Mouse (Mus musculus) lung, adult 2 months (tissue): Measurements from ENCODE around the gene Sbno2. TPM values are rescaled to one million over a fixed set of nuclear protein-coding genes. Genes with fewer than 3 reads are reported as not detected.

ENCODE experiments used
- DNase-seq: peaks from one replicate; pipeline ENCODE4 v3.0.0; 2022
- H3K4me1 ChIP-seq: fragments of 200-500 bp; 2 replicates; pipeline ENCODE4 v1.6.1; 2011; ENCODE audit warnings: low read length; ENCODE audit not compliant: control insufficient read depth, insufficient read depth
- H3K4me3 ChIP-seq: fragments of 200-500 bp; replicated peaks from 2 replicates; pipeline ENCODE3; 2011; ENCODE audit warnings: low read depth, mild to moderate bottlenecking, control low read depth, low read length; ENCODE audit errors: extremely low read depth
- CTCF ChIP-seq: fragments of 200-500 bp; IDR thresholded peaks from 2 replicates; pipeline ENCODE4 v1.5.1; 2011; ENCODE audit warnings: mild to moderate bottlenecking, low read length, control low read depth; ENCODE audit not compliant: insufficient read depth
- POLR2A ChIP-seq: fragments of 200-500 bp; IDR thresholded peaks from 2 replicates; pipeline ENCODE4 v1.6.1; 2011; ENCODE audit warnings: low read depth, mild to moderate bottlenecking, control low read depth, low read length, borderline replicate concordance; ENCODE audit errors: extremely low read depth
- WGBS: fragments of 180-500 bp; shearing (Covaris S2); methylation state at CpG from one replicate; pipeline ENCODE4 v1.1.7; 2018; 5-methylcytosine and 5-hydroxymethylcytosine counted together
- polyA plus RNA-seq: library from polyadenylated mRNA; depleted of rRNA; stranded (reverse); fragments of >200 nt; gene quantifications from 2 replicates; pipeline ENCODE4 v1.2.3, GENCODE M21; 2012

Gene Sbno2
- polyA plus RNA-seq, 1 experiment: 85.8 TPM

DNA sequence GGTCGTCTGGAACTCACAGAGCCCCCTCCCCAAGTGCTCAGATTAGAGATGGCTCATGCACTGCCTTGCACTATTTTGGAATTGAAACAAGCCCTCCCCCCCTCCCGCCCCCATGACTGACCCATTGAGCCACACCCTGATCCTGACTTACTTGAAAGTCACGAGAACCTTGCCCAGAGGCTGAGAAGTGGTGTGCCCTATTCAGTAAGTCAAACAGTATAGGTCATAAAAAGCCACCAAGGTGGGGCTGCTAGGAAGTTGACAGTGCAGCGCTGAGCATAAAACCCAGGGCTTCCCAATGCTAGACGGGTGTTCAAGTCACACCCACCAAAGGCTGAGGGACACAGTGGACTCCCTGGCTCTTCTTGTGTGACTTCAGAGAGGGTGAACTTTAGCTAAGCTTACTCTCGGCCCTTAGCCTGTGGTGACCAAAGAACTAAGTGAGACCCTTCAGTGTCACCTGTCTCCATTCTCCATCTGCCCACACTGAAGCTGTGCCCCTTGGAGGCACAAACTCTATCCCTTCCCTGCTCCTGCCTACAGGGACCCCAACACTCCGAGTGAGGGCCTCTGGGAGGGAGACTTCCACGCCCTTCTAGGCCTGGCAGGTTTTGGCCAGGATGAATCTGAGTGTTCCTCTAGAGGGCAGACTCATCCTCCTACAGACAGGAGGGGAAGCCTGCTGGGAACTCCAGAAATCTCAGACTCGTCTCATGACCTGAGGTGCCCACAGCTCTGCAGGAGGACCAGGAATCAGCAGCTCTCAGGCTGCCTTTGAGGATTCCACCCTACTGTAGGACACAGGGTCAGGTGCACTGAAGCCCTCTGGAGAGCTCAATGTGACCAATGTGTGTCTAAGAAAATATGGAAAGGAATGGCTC lies 71.6 kb downstream of the Sbno2 start:
- 12% methylated on average over 9 of the region's 9 CpGs for WGBS
- peak; percentile 61 for DNase-seq

DNA sequence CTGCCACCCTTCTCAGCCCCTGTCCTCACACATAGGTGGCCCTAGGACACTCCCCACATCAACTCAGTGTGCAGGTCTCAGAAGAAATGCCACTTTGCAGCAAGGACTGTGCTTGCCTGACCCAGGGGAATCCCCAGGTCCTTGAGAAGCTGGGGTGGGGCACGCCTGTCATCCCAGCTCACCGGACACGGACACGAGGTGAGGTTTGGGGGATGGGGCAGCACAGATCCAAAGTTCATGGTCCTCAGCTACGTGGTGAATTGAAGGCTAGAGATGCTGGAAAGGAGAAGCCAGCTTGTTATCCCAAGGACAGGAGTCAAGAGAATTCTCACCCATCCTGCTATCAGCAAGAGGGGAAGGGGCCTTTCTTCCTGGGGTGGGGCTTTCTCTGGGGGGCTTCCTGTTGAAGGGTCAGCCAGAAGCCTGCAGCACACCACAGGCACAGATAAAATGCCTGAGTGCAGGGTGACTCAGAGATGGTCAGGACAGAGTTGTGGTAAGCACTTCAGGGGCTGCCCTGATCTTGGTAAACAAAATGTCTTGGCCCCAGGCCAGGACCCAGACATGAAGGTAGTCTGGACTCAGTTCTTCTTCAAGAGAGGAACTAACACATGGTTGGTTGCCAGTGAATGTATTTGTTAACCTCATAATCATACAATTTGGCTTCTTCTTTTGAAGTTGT lies 72.4 kb downstream of the Sbno2 start:
- Histone ChIP-seq H3K4me3 (no peak overlapping the region), H3K4me1 (peaks cover 30% of the 10 kb centered on the region)
- 9% methylated on average over 5 of the region's 5 CpGs for WGBS
- TF ChIP-seq CTCF: no peak
- TF ChIP-seq POLR2A: no peak
- peak; percentile 62 for DNase-seq

More for the DNA sequence above, 71.6 kb downstream of the Sbno2 start:
- peaks cover 35% of the 10 kb centered on the region for H3K4me1 ChIP-seq
- TF ChIP-seq CTCF (peak; percentile 57; the same call in 1 of the 2 replicates), POLR2A (0 out of 2 replicates have a peak, but pooled peaks have one; percentile 9)
- H3K4me3 ChIP-seq: no peak overlapping the region

DNA sequence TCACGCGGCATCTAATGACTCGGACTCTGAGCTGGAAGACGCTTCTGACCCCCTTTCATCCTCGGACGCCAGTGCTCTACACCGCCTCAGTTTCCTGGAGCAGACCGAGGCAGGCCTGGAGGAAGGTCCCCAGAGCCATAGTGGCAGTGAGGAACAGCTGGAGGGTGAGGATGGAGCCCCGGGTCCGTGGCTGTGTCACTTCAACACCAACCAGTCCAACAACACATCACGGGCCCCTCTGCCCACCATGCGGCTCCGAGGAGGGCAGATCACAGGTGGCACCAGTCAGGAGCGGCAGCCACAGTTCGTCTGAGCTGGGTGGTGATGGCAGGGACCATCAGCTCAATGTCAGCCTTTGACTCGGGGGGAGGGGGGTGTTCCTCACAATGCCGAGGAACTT lies 74.6 kb downstream of the Sbno2 start:
- WGBS: 83% methylated on average over 17 of the region's 17 CpGs
- no peak for DNase-seq
- peaks cover 31% of the 10 kb centered on the region for H3K4me1 ChIP-seq
- H3K4me3 ChIP-seq: no peak overlapping the region
- TF ChIP-seq POLR2A (no peak), CTCF (no peak)

DNA sequence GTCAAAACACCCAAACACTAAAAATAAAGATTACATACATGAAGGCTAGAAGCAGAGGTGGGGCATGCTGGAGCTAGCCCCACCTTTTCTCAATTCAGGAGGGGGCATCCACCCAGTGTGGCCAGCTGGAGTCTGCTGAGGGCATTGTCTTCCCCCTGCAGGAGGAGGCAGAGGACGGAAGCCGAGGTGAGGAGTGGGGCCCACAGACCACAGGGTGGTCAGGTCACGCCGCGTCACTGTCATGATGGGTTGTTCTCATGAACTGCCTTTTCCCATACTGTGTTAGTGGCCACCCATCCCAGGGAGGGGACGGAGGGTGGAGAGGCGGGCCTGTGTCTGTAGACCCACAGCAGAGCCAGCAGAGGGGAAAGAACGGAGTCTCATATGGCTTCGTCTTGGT lies 75.2 kb downstream of the Sbno2 start:
- WGBS: 87% methylated on average over 9 of the region's 9 CpGs
- H3K4me1 ChIP-seq: peaks cover 29% of the 10 kb centered on the region
- no peak for TF ChIP-seq CTCF
- TF ChIP-seq POLR2A: no peak
- no peak overlapping the region for H3K4me3 ChIP-seq
- DNase-seq: no peak

DNA sequence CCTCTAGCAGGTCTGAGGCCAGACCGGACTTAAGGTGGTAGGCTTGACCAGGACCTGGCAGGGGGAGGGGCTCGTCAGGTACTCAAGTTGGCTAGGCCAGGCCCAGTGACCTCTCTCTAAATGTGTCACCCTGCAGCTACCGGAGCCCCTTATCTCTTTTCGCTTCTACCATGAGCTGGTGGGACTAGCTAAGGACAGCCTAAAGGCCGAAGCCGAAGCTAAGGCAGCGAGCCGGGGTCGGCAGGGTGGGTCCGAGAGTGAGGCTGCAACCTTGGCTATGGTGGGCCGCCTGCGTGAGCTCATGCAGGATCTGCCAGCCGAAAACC lies 76.9 kb downstream of the Sbno2 start:
- DNase-seq: no peak
- 94% methylated on average over 13 of the region's 13 CpGs for WGBS
- peaks cover 23% of the 10 kb centered on the region for H3K4me1 ChIP-seq
- TF ChIP-seq CTCF: no peak
- TF ChIP-seq POLR2A: no peak
- no peak overlapping the region for H3K4me3 ChIP-seq

DNA sequence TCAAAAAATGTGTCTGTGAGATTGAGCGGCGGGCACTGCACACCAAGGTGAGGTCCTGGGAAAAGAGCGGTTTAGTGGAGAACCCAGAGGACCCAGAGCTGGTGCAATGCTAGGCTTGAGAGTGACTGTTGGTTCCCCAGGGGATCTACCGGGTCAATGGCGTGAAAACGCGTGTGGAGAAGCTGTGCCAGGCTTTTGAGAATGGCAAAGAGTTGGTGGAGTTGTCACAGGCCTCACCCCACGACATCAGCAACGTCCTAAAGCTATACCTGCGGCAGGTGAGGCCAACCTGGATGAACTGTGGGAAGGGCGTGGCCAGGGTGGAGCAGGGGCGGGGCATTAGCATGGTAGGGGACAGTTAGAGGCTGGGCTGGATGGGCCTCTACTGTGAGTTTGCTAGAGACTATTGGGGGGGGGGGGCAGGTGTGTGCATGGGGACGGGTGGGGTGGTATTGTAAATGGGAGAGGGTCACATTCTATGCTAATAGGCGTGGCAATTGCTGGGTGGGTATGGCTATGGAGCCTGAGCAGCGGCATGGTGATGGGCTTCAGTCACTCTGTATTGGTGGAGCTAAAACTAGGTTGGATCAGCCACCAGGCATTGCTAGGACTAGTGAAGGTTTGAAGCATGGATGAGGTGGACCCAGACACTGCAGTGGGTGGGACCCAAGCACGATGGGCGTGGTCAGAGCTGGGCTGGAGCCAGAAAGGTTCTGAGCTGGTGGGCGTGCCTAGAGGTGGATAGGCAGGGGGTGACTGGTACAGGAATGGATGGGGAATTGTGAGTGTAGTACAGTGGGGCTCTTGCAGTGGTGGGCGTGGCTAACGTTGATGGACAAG lies 77.5 kb downstream of the Sbno2 start:
- DNase-seq: no peak
- Histone ChIP-seq H3K4me3 (no peak overlapping the region), H3K4me1 (peaks cover 18% of the 10 kb centered on the region)
- 79% methylated on average over 20 of the region's 20 CpGs for WGBS
- TF ChIP-seq POLR2A (no peak), CTCF (no peak)

DNA sequence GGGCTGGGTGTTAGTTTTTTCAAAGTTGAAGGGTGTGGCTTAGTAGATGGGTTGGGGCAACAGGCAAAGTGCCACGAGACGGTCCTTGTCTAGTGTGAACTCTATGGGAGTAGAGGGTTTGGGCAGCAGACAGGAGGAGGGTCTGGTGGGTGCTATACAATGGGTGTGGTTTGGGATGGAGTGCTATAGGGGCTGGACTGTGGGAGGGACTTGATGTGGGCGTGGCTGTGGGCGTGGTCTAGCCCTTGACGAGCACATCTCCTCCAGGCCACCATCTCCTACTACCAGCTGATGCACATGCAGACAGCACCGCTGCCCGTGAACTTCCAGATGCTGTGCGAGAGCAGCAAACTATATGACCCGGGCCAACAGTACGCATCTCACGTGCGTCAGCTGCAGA lies 79.5 kb downstream of the Sbno2 start:
- WGBS: 67% methylated on average over 12 of the region's 12 CpGs
- no peak overlapping the region for H3K4me3 ChIP-seq
- no peak for TF ChIP-seq CTCF
- TF ChIP-seq POLR2A: no peak
- peaks cover 11% of the 10 kb centered on the region for H3K4me1 ChIP-seq
- DNase-seq: no peak

DNA sequence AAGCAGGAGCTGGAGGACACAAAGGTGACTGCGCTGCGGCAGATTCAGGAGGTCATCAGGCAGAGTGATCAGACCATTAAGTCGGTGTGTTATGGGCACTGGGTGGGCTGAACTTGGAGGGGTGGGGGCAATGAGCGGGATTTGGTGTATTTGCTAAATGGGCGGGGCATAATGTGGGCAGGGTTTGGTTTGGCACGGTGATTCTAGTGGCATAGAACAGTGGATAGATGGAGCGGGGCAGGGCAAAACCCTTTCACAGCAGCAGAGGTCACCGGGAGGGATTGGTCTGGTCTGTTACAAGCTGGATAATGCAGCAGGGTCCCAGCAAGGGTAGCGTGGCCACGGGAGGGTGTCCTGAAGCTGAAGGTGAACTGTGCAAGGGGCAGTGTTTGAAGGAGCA lies 79.9 kb downstream of the Sbno2 start:
- TF ChIP-seq POLR2A (no peak), CTCF (no peak)
- 82% methylated on average over 10 of the region's 10 CpGs for WGBS
- Histone ChIP-seq H3K4me1 (peaks cover 11% of the 10 kb centered on the region), H3K4me3 (no peak overlapping the region)
- DNase-seq: no peak

DNA sequence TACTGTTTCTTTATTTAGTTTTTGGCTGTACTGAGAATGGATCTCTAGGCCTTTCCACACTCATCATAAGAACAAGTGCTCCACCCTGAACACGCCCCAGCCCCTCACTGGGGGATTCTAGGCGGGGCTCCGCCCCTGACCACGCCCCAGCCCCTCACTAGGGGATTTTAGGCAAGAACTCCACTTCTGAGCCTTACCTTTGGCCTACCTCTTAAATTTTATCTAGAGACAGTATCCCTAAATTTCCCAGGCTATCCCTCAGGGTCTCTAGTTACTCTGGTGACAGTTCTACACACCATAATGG lies 80.4 kb downstream of the Sbno2 start:
- Histone ChIP-seq H3K4me3 (no peak overlapping the region), H3K4me1 (peaks cover 11% of the 10 kb centered on the region)
- TF ChIP-seq POLR2A (no peak), CTCF (no peak)
- DNase-seq: no peak
- WGBS: 62% methylated on average over 4 of the region's 4 CpGs
